Mouse (Mus musculus): ENCODE measurements around the gene Ccnc.

GRCm38 (mm10) chr4:21712147-21712546, 15.4 kb upstream of the Ccnc start:
- 0 out of 2 replicates have a peak, but pooled peaks have one; percentile 31 for TF ChIP-seq CTCF (IDR thresholded peaks at IDR 0.05)
- TF ChIP-seq EP300 (IDR thresholded peaks at IDR 0.05), result no peak
